Mouse (Mus musculus) cerebellum, adult 8-10 months (tissue): ENCODE results near the gene 1700034J05Rik.

Experiments
- DNase-seq: peaks from one replicate; pipeline ENCODE4 v3.0.0; 2022

Gene 1700034J05Rik

GRCm38 (mm10) chr6:146917396-146917795 is 36.8 kb downstream of the 1700034J05Rik start:
- DNase-seq: no peak

GRCm38 (mm10) chr6:146915808-146916207 is 38.4 kb downstream of the 1700034J05Rik start:
- DNase-seq: no peak

GRCm38 (mm10) chr6:146913489-146914198 is 40.6 kb downstream of the 1700034J05Rik start:
- DNase-seq: no peak

- DNase-seq: no peak
Measured at GRCm38 (mm10) chr6:146912835-146913488, 41.3 kb downstream of the 1700034J05Rik start.

- DNase-seq: no peak
Measured at GRCm38 (mm10) chr6:146910801-146911200, 43.4 kb downstream of the 1700034J05Rik start.

GRCm38 (mm10) chr6:146909725-146910489 is 44.3 kb downstream of the 1700034J05Rik start:
- DNase-seq: no peak

- DNase-seq: no peak
Measured at GRCm38 (mm10) chr6:146908801-146909200, 45.4 kb downstream of the 1700034J05Rik start.

GRCm38 (mm10) chr6:146907795-146908190 is 46.4 kb downstream of the 1700034J05Rik start:
- DNase-seq: no peak

GRCm38 (mm10) chr6:146907061-146907794 is 47.0 kb downstream of the 1700034J05Rik start:
- no peak for DNase-seq

GRCm38 (mm10) chr6:146906000-146906786 is 48.0 kb downstream of the 1700034J05Rik start:
- no peak for DNase-seq

- no peak for DNase-seq
Measured at GRCm38 (mm10) chr6:146904707-146905106, 49.5 kb downstream of the 1700034J05Rik start.

GRCm38 (mm10) chr6:146903632-146904031 is 50.6 kb downstream of the 1700034J05Rik start:
- DNase-seq: no peak

GRCm38 (mm10) chr6:146901929-146902328 is 52.3 kb downstream of the 1700034J05Rik start:
- no peak for DNase-seq
